Mouse (Mus musculus) cerebellum, postnatal 14 days (tissue): ENCODE measurements around the gene Tmem260.
"Not testable (repeated sequence)": the region's sequence is repeated elsewhere in the genome, so short reads cannot be mapped to it uniquely, and the experiment has no call there.

Experiments
- DNase-seq, 2 experiments: peaks; one replicate each; pipeline ENCODE4 v3.0.0; 2021; ENCODE audit warnings: mixed read lengths in 2 of 2

Tmem260 gene

GRCm38 (mm10) chr14:48445984-48446683 is at the start of gene Tmem260:
Tmem260 (plus strand) TSS chr14:48446124.
- DNase-seq: peak; percentile 97 to 98

GRCm38 (mm10) chr14:48406086-48406485 is 39.8 kb upstream of the Tmem260 start:
- DNase-seq: no peak

- DNase-seq: no peak
Observed at GRCm38 (mm10) chr14:48417064-48417463, 28.9 kb upstream of the Tmem260 start.

- no peak for DNase-seq
Observed at GRCm38 (mm10) chr14:48418264-48418663, 27.7 kb upstream of the Tmem260 start.

GRCm38 (mm10) chr14:48418672-48419071 is 27.3 kb upstream of the Tmem260 start:
- no peak for DNase-seq

- no peak for DNase-seq
Observed at GRCm38 (mm10) chr14:48421476-48421875, 24.4 kb upstream of the Tmem260 start.

- DNase-seq: no peak
Observed at GRCm38 (mm10) chr14:48421996-48422395, 23.9 kb upstream of the Tmem260 start.

GRCm38 (mm10) chr14:48422436-48422835 is 23.5 kb upstream of the Tmem260 start:
- DNase-seq: no peak

GRCm38 (mm10) chr14:48422901-48423300 is 23.0 kb upstream of the Tmem260 start:
- no peak for DNase-seq

- no peak for DNase-seq
Observed at GRCm38 (mm10) chr14:48431978-48432377, 13.9 kb upstream of the Tmem260 start.

GRCm38 (mm10) chr14:48443796-48444195 is 2.1 kb upstream of the Tmem260 start:
- DNase-seq: no peak

- DNase-seq: no peak
Observed at GRCm38 (mm10) chr14:48451966-48452407, 6.1 kb downstream of the Tmem260 start.

GRCm38 (mm10) chr14:48453411-48453810 is 7.5 kb downstream of the Tmem260 start:
- DNase-seq: no peak

- DNase-seq: no peak
Observed at GRCm38 (mm10) chr14:48456305-48457092, 10.6 kb downstream of the Tmem260 start.

GRCm38 (mm10) chr14:48457288-48457938 is 11.5 kb downstream of the Tmem260 start:
- no peak for DNase-seq

GRCm38 (mm10) chr14:48458901-48459300 is 13.0 kb downstream of the Tmem260 start:
- DNase-seq: no peak

- DNase-seq: no peak
Observed at GRCm38 (mm10) chr14:48468339-48468738, 22.4 kb downstream of the Tmem260 start.

- no peak for DNase-seq
Observed at GRCm38 (mm10) chr14:48470742-48471487, 25.0 kb downstream of the Tmem260 start.

GRCm38 (mm10) chr14:48472179-48472578 is 26.3 kb downstream of the Tmem260 start:
- DNase-seq: no peak

GRCm38 (mm10) chr14:48475370-48475769 is 29.4 kb downstream of the Tmem260 start:
- DNase-seq: no peak

- DNase-seq: not testable (repeated sequence)
Observed at GRCm38 (mm10) chr14:48475834-48476233, 29.9 kb downstream of the Tmem260 start.

GRCm38 (mm10) chr14:48476278-48476677 is 30.4 kb downstream of the Tmem260 start:
- no peak for DNase-seq

- DNase-seq: no peak
Observed at GRCm38 (mm10) chr14:48481591-48481990, 35.7 kb downstream of the Tmem260 start.
